Mouse (Mus musculus) adrenal gland, adult 8-10 months (tissue): ENCODE data around the gene Capn3. TPM values are rescaled to one million over a fixed set of nuclear protein-coding genes. Genes with fewer than 3 reads are reported as not detected.

Experiments used
- DNase-seq: peaks from one replicate; pipeline ENCODE4 v3.0.0; 2022
- total RNA-seq, 4 experiments: library from RNA; stranded (reverse); gene quantifications; 2 replicates each; pipeline ENCODE4 v1.2.4; 2022

Gene Capn3
- total RNA-seq, 4 experiments from 2014 or later = 0.17 to 0.52 (median 0.30) TPM

DNA sequence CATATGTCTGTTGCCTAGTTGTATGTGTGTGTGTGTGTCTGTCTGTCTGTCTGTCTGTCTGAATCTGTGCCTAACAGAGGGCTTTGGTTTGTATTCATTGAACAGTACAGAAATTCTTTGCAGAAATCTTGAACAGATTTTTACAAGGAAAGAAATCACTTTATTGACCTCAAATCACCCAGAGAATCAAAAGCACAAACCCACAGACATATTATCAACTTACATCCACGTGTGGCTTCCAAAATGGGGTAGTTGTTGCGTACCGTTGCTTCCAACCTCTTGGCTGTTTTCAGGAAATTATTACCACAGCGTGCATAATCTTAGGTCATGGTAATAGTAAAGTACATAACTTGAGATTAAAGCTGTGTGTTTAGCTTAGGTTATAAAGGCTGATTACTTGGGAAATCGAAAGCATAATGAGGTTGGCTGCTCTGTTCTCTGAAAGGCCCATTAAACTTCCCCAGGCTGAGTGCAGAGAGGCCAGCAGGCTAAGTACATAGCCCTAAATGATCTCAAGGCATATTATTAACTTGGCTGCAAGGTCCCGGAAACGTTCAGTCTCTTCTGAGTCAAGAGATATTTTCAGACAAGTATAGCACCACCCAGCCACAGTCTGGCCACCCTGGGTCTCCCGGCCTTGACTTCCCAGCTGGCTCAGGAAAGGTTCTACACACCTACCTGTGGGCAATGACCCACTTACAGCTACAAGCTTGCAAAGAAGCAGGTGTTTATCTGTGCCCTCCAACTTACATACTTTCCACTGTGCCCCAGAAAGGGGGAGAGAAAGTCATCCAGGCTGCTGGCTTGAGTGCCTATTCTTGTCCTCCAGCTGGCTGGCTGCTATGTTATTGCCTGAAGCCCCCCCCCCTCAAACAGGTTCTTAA is 26.9 kb downstream of the Capn3 start:
- DNase-seq = no peak

DNA sequence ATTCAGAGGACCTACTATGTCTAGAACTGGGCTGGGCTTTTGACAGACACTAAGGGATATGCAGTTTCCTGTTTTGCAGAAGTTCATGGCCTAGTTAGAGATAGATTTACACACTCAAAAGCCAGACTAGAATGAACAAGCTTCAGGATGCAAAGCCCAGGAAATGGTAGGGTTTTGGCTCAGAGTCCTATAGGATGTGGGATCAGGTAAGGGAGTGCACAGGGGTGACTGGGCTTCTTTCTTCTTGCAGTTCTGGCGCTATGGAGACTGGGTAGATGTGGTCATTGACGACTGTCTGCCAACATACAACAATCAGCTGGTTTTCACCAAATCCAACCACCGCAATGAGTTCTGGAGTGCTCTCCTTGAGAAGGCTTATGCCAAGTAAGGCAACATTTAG is 28.4 kb downstream of the Capn3 start:
- DNase-seq = no peak

DNA sequence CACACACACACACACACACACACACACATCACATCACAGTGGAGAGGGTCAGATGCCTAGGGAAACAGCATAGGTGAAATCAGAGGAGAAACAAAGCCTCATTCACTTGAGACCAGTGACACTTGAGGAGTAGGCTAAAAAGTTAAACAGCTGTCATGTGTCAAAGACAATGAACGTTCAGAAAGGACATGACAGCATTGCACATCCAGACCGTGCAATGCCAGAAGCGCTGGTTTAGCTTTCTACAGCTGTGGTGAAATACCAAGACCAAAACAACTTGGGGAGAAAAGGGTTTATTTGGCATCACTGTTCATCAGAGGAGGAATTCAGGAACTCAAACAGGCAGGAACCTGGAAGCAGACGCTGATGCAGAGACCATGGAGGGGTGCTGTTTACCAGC is 37.4 kb downstream of the Capn3 start:
- no peak for DNase-seq

DNA sequence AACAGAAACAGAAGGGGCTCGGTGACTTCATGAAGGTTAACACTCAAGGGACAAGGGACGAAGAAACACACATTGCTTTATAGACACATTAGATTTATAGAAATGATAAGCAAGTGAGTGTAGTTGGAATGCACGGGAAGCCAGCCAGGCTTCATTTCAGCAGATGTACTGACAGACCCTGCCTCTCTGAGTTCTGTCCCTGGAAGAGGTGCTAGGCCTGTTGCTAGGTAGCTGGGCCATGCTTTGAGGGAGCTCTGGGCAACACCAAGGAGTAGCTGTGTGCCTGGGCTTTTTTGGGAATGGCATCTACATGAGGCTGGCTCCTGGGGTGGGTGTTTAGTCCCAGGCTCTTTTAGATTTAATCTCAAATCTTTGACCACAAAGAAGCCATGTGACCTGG is 40.7 kb downstream of the Capn3 start:
- no peak for DNase-seq

DNA sequence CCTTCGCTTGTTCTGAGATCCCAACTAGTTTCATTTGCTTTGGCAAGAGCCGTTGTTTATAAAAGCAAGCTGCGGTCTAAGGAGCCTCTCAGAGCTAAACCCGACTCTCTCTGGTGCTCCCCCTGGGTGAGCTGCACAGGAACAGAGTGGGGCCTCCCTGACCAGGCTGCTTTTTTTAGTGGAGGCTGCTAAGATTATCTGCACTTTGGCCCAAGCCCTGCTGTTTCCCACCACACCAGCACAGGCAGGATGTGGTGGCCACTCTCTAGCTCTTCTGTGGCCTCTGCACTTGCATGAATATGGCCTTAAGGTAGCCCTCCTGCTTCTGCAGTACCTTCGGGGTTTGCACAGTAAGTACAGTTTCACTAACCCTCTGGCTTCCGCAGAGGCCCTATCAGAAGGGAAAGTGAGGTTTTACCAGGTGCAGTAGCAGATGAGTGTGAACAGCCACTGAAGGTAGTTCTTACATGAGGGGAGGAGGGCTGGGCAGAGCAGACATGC is 44.2 kb downstream of the Capn3 start:
- DNase-seq = no peak

DNA sequence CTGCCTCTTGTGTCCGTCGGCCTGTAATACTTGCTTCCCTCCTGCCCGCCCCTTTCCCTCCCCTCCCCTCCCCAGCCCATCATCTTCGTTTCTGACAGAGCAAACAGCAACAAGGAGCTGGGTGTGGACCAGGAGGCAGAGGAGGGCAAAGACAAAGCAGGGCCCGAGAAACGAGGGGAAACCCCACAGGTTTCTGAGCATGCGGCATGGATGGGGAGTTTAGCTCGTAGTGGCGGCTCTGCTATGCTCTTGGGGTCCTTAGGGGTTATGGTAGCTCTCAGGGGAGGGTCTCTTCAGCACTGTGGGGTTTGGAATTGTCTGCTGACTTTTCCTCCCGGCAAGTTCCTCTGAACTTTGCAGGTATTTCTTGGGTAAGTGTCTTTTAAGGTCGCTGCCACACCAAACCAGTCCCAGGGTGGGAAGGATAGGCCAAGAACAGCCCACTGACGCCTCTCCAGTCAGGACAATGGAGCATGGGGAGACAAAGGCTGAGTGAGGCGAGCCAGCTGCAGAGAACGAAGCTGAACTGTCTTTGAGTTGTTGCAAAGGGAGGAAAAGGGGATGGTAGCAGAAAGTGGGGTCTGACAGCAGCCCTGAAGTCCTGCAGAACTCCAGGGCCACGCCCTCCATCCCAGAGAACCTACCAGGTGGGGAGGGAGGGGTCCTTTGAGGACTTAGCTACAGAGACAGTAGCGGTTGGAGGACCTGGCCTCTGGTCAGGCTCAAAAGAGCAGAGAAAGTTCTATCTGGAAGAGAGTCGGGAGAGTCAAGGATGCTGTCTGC is 45.5 kb downstream of the Capn3 start:
- DNase-seq = no peak

DNA sequence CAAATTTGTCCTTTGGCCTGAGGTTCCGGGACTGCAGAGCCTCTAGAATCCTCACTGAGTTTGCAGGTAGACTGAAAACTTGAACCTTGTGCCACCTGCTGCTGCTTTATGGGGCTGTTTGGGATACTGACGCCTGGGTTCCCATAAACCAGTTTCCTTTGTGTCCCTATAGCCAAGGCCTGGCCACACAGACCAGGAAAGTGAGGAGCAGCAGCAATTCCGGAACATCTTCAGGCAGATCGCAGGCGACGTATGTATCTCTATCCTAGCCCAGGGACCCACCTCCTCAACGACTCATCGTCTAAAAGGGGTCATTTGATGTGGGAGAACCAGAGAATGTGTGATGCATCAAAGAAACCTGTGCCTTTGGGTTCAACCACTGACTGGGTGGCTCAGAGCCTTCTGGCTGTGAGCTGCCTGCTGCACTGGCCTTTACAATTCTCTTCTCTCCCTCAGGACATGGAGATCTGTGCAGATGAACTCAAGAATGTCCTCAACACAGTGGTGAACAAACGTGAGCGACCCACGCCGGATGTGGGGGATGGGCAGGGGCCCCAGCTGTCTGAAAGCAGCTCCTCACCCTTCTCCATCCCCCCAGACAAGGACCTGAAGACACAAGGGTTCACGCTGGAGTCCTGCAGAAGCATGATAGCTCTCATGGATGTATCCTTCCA is 46.2 kb downstream of the Capn3 start:
- no peak for DNase-seq

DNA sequence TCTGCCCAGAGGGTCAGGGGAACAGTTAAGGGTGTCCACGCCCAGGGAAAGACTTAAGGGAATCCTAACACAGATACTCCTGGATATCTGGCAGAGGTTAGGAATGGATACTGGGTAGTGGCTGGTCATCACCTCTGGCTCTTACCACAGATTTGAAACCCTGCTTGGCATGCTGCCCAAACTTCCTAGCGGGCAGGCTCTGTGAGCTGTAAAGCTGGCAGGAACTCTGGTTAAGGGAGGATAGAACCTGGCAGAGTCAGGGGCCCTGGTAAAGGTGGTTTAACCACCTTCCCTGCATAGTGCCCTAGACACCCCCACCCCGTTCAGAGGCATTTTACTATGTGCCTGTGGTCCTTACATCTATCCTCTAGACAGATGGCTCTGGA is 46.8 kb downstream of the Capn3 start:
- no peak for DNase-seq

DNA sequence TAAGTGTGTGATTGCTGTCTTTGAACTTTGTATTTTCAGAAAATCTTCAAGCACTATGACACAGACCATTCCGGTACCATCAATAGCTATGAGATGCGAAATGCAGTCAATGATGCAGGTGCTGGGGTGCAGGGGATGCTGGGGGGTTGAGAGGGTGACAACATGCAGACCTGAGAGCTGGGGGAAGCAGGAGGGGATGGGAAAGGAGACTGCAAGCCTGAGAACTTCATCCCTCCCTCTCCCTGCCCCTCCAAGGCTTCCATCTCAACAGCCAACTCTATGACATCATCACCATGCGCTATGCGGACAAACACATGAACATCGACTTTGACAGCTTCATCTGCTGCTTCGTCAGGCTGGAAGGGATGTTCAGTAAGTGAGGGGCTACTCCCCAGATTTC is 47.3 kb downstream of the Capn3 start:
- DNase-seq = no peak

DNA sequence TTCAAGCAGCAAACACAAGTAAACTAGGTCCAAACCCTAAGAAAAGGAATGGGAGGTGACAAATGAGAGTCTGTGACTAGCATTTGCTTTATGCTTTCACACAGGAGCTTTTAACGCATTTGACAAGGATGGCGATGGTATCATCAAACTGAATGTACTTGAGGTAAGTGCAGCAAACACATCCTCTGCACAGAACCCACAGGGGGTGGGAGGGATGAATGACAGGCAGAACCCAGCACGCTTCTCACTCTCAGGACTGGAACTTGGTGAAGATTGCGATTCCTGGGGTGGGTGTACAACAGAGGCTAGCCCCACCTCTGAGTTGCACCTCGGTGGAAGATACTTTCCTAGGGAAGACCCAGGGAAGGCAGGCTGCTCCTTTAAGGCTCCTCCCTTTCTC is 48.2 kb downstream of the Capn3 start:
- DNase-seq = no peak

DNA sequence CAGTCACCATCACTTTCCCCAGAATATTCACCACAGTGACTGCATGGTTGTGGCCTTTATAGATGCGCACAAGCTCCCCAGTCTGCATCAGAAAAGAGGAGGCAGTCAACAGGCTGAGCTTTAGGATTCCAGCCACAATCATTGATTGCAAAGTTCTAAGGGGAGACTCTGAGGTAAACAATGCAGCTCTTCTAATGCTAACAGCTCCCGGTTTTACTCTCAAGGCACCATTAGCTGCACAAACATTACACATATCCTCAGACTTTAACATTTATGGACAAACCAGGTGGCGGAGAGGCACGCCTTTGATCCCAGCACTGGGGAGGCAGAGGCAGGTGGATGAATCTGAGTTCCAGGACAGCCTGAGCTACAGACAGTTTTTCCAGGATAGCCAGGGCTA is 58.4 kb downstream of the Capn3 start:
- no peak for DNase-seq

DNA sequence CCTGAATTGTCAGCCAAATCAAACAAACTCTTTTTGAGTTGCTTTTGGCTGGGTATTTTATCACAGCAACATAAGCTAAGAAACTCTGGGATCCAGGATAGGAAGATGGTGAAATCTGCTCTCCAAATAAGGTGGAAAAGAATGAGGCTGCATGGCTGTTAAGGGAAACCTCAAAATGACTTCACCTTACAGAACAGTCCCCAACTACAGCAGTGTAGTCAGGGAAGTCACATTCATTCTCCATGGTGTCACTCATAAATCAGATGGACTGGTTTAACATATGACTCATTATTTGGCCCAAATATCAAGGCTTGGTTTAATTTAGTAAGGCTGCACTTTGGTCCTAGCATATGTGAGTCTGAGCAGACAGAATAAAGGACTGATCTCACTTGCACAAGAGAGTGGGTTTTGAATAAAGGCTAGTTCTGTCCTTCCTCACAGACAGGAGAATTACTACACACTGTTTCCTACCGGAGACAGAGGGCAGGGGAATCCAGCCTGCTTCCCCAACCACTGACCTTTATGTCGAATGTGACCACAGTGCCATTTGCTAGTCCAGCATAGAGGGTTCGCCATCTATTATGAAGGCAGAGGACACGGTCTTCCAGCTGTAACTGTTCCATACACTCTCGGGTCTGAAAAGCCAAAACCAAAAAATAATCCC is 62.9 kb downstream of the Capn3 start:
- DNase-seq = no peak

DNA sequence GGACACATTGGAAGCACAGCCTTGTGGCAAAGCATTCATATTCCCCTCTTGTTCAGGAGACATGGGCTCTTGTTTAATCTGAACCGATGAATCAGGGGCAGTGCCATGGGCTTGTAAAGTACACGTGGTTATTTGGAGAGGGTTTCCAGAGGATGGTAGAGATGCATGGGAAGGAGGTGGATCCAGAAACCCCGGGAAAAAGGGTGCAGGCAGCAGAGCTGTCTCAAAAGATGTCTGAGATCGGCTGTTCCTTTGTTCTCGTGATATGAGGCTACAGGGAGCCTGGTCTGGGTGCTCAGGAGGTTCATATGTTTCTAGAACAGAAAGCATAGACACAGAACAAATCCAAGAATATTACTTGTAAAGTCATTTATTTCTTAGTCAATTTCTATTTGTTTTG is 71.0 kb downstream of the Capn3 start:
- DNase-seq = no peak

DNA sequence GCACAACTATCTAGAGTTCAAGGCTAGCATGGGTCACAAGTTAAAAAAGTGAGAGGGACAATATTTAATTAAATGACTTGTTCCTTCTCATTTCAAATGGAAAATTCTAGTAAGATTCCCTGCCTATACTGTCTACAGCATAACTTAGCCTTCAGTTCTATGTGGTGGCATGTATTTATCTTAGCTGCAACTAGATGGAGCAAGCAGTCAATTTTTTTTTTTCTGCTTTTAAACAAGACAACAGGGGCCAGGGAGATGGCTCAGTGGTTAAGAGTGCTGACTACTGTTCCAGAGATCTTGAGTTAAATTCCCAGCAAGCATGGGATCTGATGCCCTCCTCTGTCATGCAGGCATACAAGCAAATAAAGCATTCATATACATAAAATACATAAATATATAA is 73.7 kb downstream of the Capn3 start:
- DNase-seq = no peak

DNA sequence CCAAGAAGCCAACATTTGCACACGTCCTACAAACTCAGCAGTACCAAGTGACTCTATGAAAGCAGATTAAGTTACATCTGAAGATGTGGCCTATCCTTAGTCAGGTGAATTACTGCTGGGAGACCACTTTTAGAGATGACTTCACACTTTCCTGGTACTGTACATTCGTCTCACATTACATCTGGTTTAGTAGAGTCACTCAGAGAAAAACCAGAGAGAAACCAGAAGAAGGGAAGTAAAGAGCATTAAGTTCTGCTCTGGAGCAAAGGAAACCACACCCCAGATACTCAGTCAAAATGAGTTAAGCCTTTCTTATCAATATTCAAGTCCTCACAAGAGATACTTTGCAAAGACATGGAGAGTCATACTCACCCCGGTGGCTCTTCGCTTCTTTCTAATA is 75.4 kb downstream of the Capn3 start:
- DNase-seq = no peak

DNA sequence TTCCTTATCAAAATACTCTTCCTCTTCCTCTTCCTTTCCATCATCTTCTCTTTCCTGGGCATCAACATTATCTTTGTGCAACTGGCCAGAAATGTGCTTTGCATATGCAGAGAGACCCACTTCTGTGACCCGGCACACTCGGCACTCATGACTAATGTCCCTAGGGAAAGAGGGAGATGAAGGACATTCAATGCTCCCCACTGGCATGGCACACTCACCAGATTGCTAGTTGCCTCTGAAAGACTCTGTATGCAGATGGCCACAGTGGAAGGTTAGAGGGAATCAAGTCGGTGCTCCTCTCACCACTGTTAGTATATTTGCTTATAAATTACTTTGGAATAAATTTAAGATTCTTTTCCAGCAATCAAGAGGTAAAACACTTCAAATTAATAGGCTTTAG is 83.5 kb downstream of the Capn3 start:
- no peak for DNase-seq

DNA sequence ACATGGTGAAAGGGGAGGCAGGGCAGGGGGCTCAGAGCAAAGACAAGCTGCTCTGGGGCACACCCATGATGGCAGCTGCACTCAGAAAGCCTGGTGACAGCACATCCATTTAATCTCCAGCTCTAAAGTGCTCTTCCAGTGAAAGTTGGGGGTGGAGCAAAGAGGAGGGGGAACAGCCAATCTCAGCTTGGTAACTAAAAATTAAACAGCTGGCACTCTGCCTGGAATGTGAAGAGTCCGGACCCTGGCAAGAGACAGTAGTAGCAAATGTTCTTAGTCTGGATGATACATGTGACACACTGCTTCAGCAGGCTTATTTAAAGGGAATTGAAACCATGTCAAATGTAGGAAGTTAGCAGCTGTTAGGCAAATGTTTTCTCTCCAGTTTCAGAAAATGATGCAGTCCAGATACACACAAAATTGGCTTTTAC is 84.0 kb downstream of the Capn3 start:
- DNase-seq = peak; percentile 46

DNA sequence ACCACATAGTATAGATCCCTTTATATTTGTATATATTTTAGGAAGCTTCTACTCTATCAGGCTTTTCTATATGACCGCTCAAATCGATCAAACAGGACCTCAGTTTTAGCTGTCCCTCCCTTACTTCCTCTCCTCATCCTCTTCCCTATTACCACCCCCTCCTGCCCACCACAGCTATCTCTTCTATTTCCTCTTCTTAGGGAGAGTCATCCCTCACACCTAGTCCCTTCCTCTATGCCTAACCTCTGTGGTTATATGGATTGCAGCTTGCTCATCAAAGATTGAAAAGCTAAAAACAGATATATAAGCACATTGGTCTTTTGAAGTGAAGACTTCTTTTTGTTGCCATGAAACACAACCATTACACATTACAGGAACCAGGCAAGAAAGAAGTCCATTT is 88.9 kb downstream of the Capn3 start:
- DNase-seq = no peak
